In genomic region chr6:141494909-141495308, GRCm38 (mm10) we compare ENCODE assay signal across 22 mouse cellular contexts. TPM values are rescaled to one million over a fixed set of nuclear protein-coding genes. Genes with fewer than 3 reads are reported as not detected.
A peak's percentile ranks its signal among the peaks of the same experiment; 100 is the strongest.
DNase-seq lines count a peak whose midpoint lies in the region; ATAC-seq lines count a peak whose summit lies in the region.
"Had no signal": no experiment of that assay in that cellular context is flagged by ENCODE, and none has a peak within 500 bp of the region (broad histone marks: within the 10 kb centered on the region; RNA-seq: fewer than 3 reads in every experiment).

No protein-coding gene starts in this region.

- no peak overlapping the region for H3K4me3 ChIP-seq in hindbrain, embryonic 10.5 days
- H3K4me3 ChIP-seq in hindbrain, embryonic 13.5 days, result no peak overlapping the region
- no peak overlapping the region for H3K4me3 ChIP-seq in midbrain, embryonic 10.5 days
- H3K4me3 ChIP-seq in midbrain, embryonic 14.5 days (replicated peaks; ENCODE audit: low read depth, low read length), result no peak overlapping the region
- no peak overlapping the region for H3K4me3 ChIP-seq in forebrain, embryonic 12.5 days (replicated peaks)
- no peak overlapping the region for H3K4me3 ChIP-seq in midbrain, embryonic 16.5 days (ENCODE audit: low read depth, low read length)
- H3K4me3 ChIP-seq: heart, embryonic 13.5 days; kidney, embryonic 15.5 days had no signal

- H3K9ac ChIP-seq in hindbrain, embryonic 13.5 days, result no peak overlapping the region
- H3K9ac ChIP-seq in midbrain, embryonic 14.5 days (replicated peaks; ENCODE audit: low read length), result no peak overlapping the region
- H3K9ac ChIP-seq in forebrain, embryonic 12.5 days, result no peak overlapping the region
- no peak overlapping the region for H3K9ac ChIP-seq in midbrain, embryonic 16.5 days (ENCODE audit: low read depth, low read length)
- H3K9ac ChIP-seq: heart, embryonic 13.5 days; kidney, embryonic 15.5 days had no signal

- H3K9me3 ChIP-seq in hindbrain, embryonic 10.5 days, result no peaks in the 10 kb centered on the region
- no peaks in the 10 kb centered on the region for H3K9me3 ChIP-seq in hindbrain, embryonic 13.5 days
- no peaks in the 10 kb centered on the region for H3K9me3 ChIP-seq in midbrain, embryonic 10.5 days (replicated peaks)
- no peaks in the 10 kb centered on the region for H3K9me3 ChIP-seq in midbrain, embryonic 14.5 days (ENCODE audit: control insufficient read depth, low read length)
- H3K9me3 ChIP-seq in forebrain, embryonic 12.5 days, result no peaks in the 10 kb centered on the region
- no peaks in the 10 kb centered on the region for H3K9me3 ChIP-seq in midbrain, embryonic 16.5 days (replicated peaks; ENCODE audit: control insufficient read depth, low read length, poor library complexity, severe bottlenecking)
- H3K9me3 ChIP-seq: heart, embryonic 13.5 days; kidney, embryonic 15.5 days had no signal

- peaks cover 7% of the 10 kb centered on the region; the same call in 1 of the 2 replicates for H3K27me3 ChIP-seq in hindbrain, embryonic 10.5 days (ENCODE audit: insufficient read depth, poor library complexity, severe bottlenecking)
- peaks cover 13% of the 10 kb centered on the region; the same call in 1 of the 2 replicates for H3K27me3 ChIP-seq in hindbrain, embryonic 13.5 days
- peaks cover 9% of the 10 kb centered on the region; the same call in 1 of the 2 replicates for H3K27me3 ChIP-seq in midbrain, embryonic 10.5 days (ENCODE audit: low read depth, poor library complexity, severe bottlenecking)
- H3K27me3 ChIP-seq in midbrain, embryonic 14.5 days (ENCODE audit: control insufficient read depth, insufficient read depth, low read length), result no peaks in the 10 kb centered on the region
- H3K27me3 ChIP-seq in forebrain, embryonic 12.5 days, result peaks cover 11% of the 10 kb centered on the region
- H3K27me3 ChIP-seq in midbrain, embryonic 16.5 days (ENCODE audit: control insufficient read depth, insufficient read depth, low read depth, low read length), result no peaks in the 10 kb centered on the region
- H3K27me3 ChIP-seq: heart, embryonic 13.5 days; kidney, embryonic 15.5 days had no signal

- no peak overlapping the region for H3K4me2 ChIP-seq in hindbrain, embryonic 13.5 days
- H3K4me2 ChIP-seq in midbrain, embryonic 14.5 days (ENCODE audit: low read length), result no peak overlapping the region
- H3K4me2 ChIP-seq in forebrain, embryonic 12.5 days, result 0 out of 2 replicates have a peak overlapping the region, but pooled peaks have one; percentile 3
- H3K4me2 ChIP-seq in midbrain, embryonic 16.5 days (ENCODE audit: low read length), result no peak overlapping the region
- H3K4me2 ChIP-seq: heart, embryonic 13.5 days; kidney, embryonic 15.5 days had no signal

- no peak for ATAC-seq in hindbrain, embryonic 13.5 days (ENCODE audit: low FRiP score)
- ATAC-seq in midbrain, embryonic 14.5 days (ENCODE audit: low FRiP score, low TSS enrichment), result no peak
- no peak for ATAC-seq in forebrain, embryonic 12.5 days (ENCODE audit: low FRiP score)
- ATAC-seq in midbrain, embryonic 16.5 days, result no peak
- ATAC-seq: CD4-positive, CD25-positive, alpha-beta regulatory T cell, adult 4 months had no signal

- DNase-seq in hindbrain, embryonic 10.5 days (ENCODE audit: low spot score), result no peak
- DNase-seq in midbrain, embryonic 10.5 days (ENCODE audit: low spot score), result no peak
- DNase-seq in midbrain, embryonic 14.5 days, result no peak
- DNase-seq in kidney, postnatal 4 days, result no peak
- DNase-seq: adrenal gland, postnatal 25 days; cerebellum, adult 9-10 months; gastrocnemius, postnatal 10 days; heart, adult 18-20 months; heart, postnatal 14 days; kidney, adult 11 months; kidney, postnatal 36 days; thymus, adult 18-20 months; thymus, postnatal 36 days had no signal

- WGBS in hindbrain, embryonic 10.5 days, result 72% methylated on average over 4 of the region's 4 CpGs
- WGBS in hindbrain, embryonic 13.5 days, result 71% methylated on average over 4 of the region's 4 CpGs
- 69% methylated on average over 4 of the region's 4 CpGs for WGBS in midbrain, embryonic 10.5 days
- 50% methylated on average over 4 of the region's 4 CpGs for WGBS in midbrain, embryonic 14.5 days
- WGBS in forebrain, embryonic 12.5 days, result 59% methylated on average over 4 of the region's 4 CpGs
- WGBS in midbrain, embryonic 16.5 days, result 43% methylated on average over 4 of the region's 4 CpGs

- peak overlapping the region; percentile 67; the same call in 1 of the 2 replicates for H3K27ac ChIP-seq in hindbrain, embryonic 10.5 days
- H3K27ac ChIP-seq in hindbrain, embryonic 13.5 days, result no peak overlapping the region
- peak overlapping the region; percentile 78 for H3K27ac ChIP-seq in midbrain, embryonic 10.5 days (replicated peaks)
- no peak overlapping the region for H3K27ac ChIP-seq in midbrain, embryonic 14.5 days (replicated peaks; ENCODE audit: low read depth, low read length)
- H3K27ac ChIP-seq in forebrain, embryonic 12.5 days, result peak overlapping the region; percentile 63; the same call in 1 of the 2 replicates
- H3K27ac ChIP-seq in midbrain, embryonic 16.5 days (ENCODE audit: low read length), result peak overlapping the region; percentile 38; the same call in 1 of the 2 replicates
- H3K27ac ChIP-seq: heart, embryonic 13.5 days had no signal

- peaks cover 18% of the 10 kb centered on the region for H3K4me1 ChIP-seq in hindbrain, embryonic 10.5 days (replicated peaks)
- H3K4me1 ChIP-seq in hindbrain, embryonic 13.5 days (replicated peaks), result peaks cover 16% of the 10 kb centered on the region
- peaks cover 30% of the 10 kb centered on the region for H3K4me1 ChIP-seq in midbrain, embryonic 10.5 days
- H3K4me1 ChIP-seq in midbrain, embryonic 14.5 days (ENCODE audit: control insufficient read depth, insufficient read depth, low read length), result peaks cover 14% of the 10 kb centered on the region; the same call in 1 of the 2 replicates
- peaks cover 30% of the 10 kb centered on the region for H3K4me1 ChIP-seq in forebrain, embryonic 12.5 days
- peaks cover 11% of the 10 kb centered on the region for H3K4me1 ChIP-seq in midbrain, embryonic 16.5 days (ENCODE audit: control insufficient read depth, insufficient read depth, low read length)
- H3K4me1 ChIP-seq: heart, embryonic 13.5 days had no signal

- H3K36me3 ChIP-seq in hindbrain, embryonic 10.5 days, result no peaks in the 10 kb centered on the region
- no peaks in the 10 kb centered on the region for H3K36me3 ChIP-seq in hindbrain, embryonic 13.5 days
- no peaks in the 10 kb centered on the region for H3K36me3 ChIP-seq in midbrain, embryonic 10.5 days
- no peaks in the 10 kb centered on the region for H3K36me3 ChIP-seq in midbrain, embryonic 14.5 days (ENCODE audit: control insufficient read depth, insufficient read depth, low read length)
- no peaks in the 10 kb centered on the region for H3K36me3 ChIP-seq in forebrain, embryonic 12.5 days (replicated peaks)
- H3K36me3 ChIP-seq in midbrain, embryonic 16.5 days (ENCODE audit: control insufficient read depth, insufficient read depth, low read length), result no peaks in the 10 kb centered on the region

RNA-seq across cellular contexts. Expression of gene Slco1c1, which starts 29.3 kb away (rescaled TPM):
- 0.68 and 2.6 TPM in 2 replicates for polyA plus RNA-seq in hindbrain, embryonic 10.5 days (2016; fragmentation: Nextera tagmentation; extraction: Ambion mirVana)
- polyA plus RNA-seq in hindbrain, embryonic 13.5 days (2015; fragmentation: Nextera tagmentation; extraction: Ambion mirVana), result 12.5 and 19.8 TPM in 2 replicates
- 1.1 and 1.3 TPM in 2 replicates for polyA plus RNA-seq in midbrain, embryonic 10.5 days (2016; fragmentation: Nextera tagmentation; extraction: Ambion mirVana)
- polyA plus RNA-seq in midbrain, embryonic 14.5 days (2014; fragmentation: Nextera tagmentation; extraction: Ambion mirVana), result 10.5 and 12.3 TPM in 2 replicates
- polyA plus RNA-seq in forebrain, embryonic 12.5 days (2016; fragmentation: Nextera tagmentation; extraction: Ambion mirVana), result 1.0 and 1.3 TPM in 2 replicates
- 19.0 and 21.2 TPM in 2 replicates for polyA plus RNA-seq in midbrain, embryonic 16.5 days (2015; fragmentation: Nextera tagmentation; extraction: Ambion mirVana)
- polyA plus RNA-seq: CD4-positive, CD25-positive, alpha-beta regulatory T cell, adult 4 months; liver, adult 2 months; liver, embryonic 16.5 days; stomach, embryonic 16.5 days had no signal

Comparison
In these comparisons a context has a peak if more than half of its experiments do, and no peak if none do; other contexts are left out.
1. H3K27ac ChIP-seq: peak in hindbrain, embryonic 10.5 days (single experiment), midbrain, embryonic 10.5 days (single experiment), forebrain, embryonic 12.5 days (single experiment) and midbrain, embryonic 16.5 days (single experiment); none in hindbrain, embryonic 13.5 days (single experiment) and midbrain, embryonic 14.5 days (single experiment).